Mouse (Mus musculus): ENCODE data around the gene Ddx39b. TPM values are rescaled to one million over a fixed set of nuclear protein-coding genes. Genes with fewer than 3 reads are reported as not detected.

Gene Ddx39b
- polyA plus RNA-seq, 1 experiment, result 206 TPM

DNA sequence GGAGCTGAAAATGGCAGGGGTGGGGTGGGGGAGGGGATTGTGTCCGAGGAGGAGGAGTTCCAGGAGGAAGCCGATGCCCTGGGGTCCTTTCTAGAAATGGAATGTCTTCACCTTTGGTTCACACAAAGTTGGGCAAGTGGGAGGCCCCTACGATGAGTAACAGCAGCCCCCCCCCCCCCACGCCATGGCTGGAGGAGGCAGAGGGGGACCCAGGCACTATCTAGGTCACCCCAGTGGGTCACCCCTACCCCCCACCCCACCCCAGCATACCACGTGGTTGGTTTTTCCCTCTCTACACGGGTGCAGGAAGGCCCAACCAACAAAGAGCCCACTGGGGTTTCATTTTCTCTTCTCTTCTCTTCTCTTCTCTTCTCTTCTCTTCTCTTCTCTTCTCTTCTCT is 44.4 kb upstream of the Ddx39b start:
- DNase-seq, result no peak
- H3K27me3 ChIP-seq (replicated peaks; ENCODE audit: control insufficient read depth, insufficient read depth, low read length), result no peaks in the 10 kb centered on the region
- no peaks in the 10 kb centered on the region for H3K4me1 ChIP-seq (ENCODE audit: control insufficient read depth, insufficient read depth, low read length)
- 58% methylated on average over 6 of the region's 6 CpGs for WGBS
- no peaks in the 10 kb centered on the region for H3K36me3 ChIP-seq (ENCODE audit: control insufficient read depth, insufficient read depth, low read length)
- H3K4me3 ChIP-seq (ENCODE audit: insufficient read depth, low read depth, low read length), result no peak overlapping the region
- TF ChIP-seq POLR2A (IDR thresholded peaks at IDR 0.05; ENCODE audit: low read depth, low read length) (no peak), CTCF (conservative IDR thresholded peaks at IDR 0.05; ENCODE audit: insufficient read depth, insufficient read length, low read depth, low read length) (no peak)
- no peak overlapping the region for H3K27ac ChIP-seq (ENCODE audit: insufficient read depth, low read depth, low read length)

DNA sequence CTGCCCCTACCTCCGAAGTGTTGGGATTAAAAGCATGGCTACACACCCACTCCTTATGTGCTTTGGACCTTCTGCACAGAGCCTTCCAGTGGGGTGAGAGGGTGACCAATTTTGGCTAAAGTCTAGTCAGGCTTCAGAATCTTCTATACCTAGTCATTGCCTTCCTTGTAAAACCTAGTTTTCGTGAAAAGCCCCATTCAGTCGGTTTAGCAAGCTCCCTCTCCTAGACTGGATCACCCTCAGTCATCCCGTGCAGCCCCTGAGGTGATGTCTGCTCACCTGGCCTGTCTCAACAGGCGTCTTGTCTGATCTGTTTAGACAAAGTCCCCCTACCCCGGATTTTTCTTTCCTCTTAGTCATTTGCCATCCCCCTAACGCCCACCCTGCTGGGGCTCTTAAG is 43.5 kb upstream of the Ddx39b start:
- H3K4me3 ChIP-seq (ENCODE audit: insufficient read depth, low read depth, low read length), result no peak overlapping the region
- H3K27me3 ChIP-seq (replicated peaks; ENCODE audit: control insufficient read depth, insufficient read depth, low read length), result no peaks in the 10 kb centered on the region
- H3K4me1 ChIP-seq (ENCODE audit: control insufficient read depth, insufficient read depth, low read length), result no peaks in the 10 kb centered on the region
- TF ChIP-seq POLR2A (IDR thresholded peaks at IDR 0.05; ENCODE audit: low read depth, low read length) (no peak), CTCF (conservative IDR thresholded peaks at IDR 0.05; ENCODE audit: insufficient read depth, insufficient read length, low read depth, low read length) (no peak)
- no peak overlapping the region for H3K27ac ChIP-seq (ENCODE audit: insufficient read depth, low read depth, low read length)
- H3K36me3 ChIP-seq (ENCODE audit: control insufficient read depth, insufficient read depth, low read length), result no peaks in the 10 kb centered on the region
- 81% methylated on average over 7 of the region's 7 CpGs for WGBS
- DNase-seq, result no peak

DNA sequence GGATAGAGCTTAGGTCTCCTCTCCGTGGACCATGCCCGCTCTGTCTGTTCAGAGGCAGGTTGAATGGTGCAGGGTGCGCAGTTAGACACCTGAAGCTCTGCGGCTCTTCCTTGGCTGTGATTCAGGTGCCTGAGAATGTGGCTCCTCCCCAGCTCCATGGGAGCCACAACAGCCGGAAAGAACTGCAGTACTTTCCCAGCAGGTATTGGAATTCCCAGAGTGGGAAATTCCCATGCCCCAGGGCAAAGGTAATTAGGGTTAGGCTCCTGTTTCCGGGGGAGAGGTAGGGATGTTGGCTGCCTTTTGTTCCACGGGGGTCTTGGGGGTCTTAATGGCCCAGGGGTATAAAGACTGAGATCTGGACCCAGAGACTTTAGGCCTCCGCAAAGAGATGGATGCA is 42.6 kb upstream of the Ddx39b start:
- TF ChIP-seq POLR2A (IDR thresholded peaks at IDR 0.05; ENCODE audit: low read depth, low read length) (no peak), CTCF (conservative IDR thresholded peaks at IDR 0.05; ENCODE audit: insufficient read depth, insufficient read length, low read depth, low read length) (no peak)
- WGBS, result 49% methylated on average over 8 of the region's 8 CpGs

DNA sequence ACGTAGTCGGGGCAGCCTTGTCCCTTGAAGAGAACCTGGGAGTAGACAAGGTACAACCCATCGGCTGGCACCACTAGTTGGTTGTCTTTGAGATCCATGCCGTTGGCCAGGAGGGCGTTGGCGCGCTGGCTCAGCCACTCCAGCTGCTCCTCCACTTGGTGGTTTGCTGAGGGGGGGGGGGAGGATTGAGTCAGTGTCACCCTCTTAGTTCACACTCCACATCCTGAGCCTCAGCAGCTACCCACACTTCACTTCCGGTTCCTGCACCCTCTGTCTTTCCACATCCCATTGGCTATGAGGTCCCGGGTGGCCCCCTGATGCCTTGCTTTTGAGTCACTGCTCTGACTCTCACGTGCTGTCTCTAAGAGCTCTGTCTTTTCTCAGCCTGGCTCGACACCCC is 41.1 kb upstream of the Ddx39b start:
- Histone ChIP-seq H3K27me3 (replicated peaks; ENCODE audit: control insufficient read depth, insufficient read depth, low read length) (no peaks in the 10 kb centered on the region), H3K4me3 (ENCODE audit: insufficient read depth, low read depth, low read length) (no peak overlapping the region), H3K4me1 (ENCODE audit: control insufficient read depth, insufficient read depth, low read length) (no peaks in the 10 kb centered on the region), H3K27ac (ENCODE audit: insufficient read depth, low read depth, low read length) (no peak overlapping the region), H3K36me3 (ENCODE audit: control insufficient read depth, insufficient read depth, low read length) (no peaks in the 10 kb centered on the region)
- TF ChIP-seq CTCF (conservative IDR thresholded peaks at IDR 0.05; ENCODE audit: insufficient read depth, insufficient read length, low read depth, low read length) (no peak), POLR2A (IDR thresholded peaks at IDR 0.05; ENCODE audit: low read depth, low read length) (no peak)
- WGBS, result 84% methylated on average over 11 of the region's 11 CpGs
- peak; percentile 18 for DNase-seq

More for the DNA sequence above, 42.6 kb upstream of the Ddx39b start:
- Histone ChIP-seq H3K27ac (ENCODE audit: insufficient read depth, low read depth, low read length) (no peak overlapping the region), H3K27me3 (replicated peaks; ENCODE audit: control insufficient read depth, insufficient read depth, low read length) (no peaks in the 10 kb centered on the region), H3K4me1 (ENCODE audit: control insufficient read depth, insufficient read depth, low read length) (no peaks in the 10 kb centered on the region), H3K36me3 (ENCODE audit: control insufficient read depth, insufficient read depth, low read length) (no peaks in the 10 kb centered on the region), H3K4me3 (ENCODE audit: insufficient read depth, low read depth, low read length) (no peak overlapping the region)
- no peak for DNase-seq

DNA sequence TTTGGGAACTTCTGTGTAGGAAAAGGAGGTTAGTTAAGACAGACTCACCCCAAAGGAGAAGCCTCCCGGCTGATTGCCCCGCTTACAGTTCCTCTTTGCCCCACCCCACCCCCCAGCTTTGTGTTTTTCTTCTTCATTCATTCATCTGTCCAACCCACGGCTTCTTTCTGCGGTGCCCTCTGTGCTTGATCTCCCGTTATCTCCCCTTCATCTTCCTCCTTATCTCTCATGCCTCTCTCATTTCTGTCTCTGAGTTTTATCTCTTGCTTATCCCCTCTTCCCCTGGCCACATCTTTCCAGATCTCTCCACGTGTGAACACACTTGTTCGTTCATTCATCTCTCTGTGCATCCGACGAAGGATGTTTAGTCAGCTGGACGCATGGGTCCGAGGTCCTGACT is 40.4 kb upstream of the Ddx39b start:
- Histone ChIP-seq H3K36me3 (ENCODE audit: control insufficient read depth, insufficient read depth, low read length) (no peaks in the 10 kb centered on the region), H3K27me3 (replicated peaks; ENCODE audit: control insufficient read depth, insufficient read depth, low read length) (no peaks in the 10 kb centered on the region), H3K27ac (ENCODE audit: insufficient read depth, low read depth, low read length) (no peak overlapping the region), H3K4me3 (ENCODE audit: insufficient read depth, low read depth, low read length) (peak overlapping the region; percentile 11; the same call in 1 of the 2 replicates), H3K4me1 (ENCODE audit: control insufficient read depth, insufficient read depth, low read length) (no peaks in the 10 kb centered on the region)
- TF ChIP-seq CTCF (conservative IDR thresholded peaks at IDR 0.05; ENCODE audit: insufficient read depth, insufficient read length, low read depth, low read length) (no peak), POLR2A (IDR thresholded peaks at IDR 0.05; ENCODE audit: low read depth, low read length) (no peak)
- DNase-seq, result no peak
- WGBS, result 66% methylated on average over 11 of the region's 11 CpGs

DNA sequence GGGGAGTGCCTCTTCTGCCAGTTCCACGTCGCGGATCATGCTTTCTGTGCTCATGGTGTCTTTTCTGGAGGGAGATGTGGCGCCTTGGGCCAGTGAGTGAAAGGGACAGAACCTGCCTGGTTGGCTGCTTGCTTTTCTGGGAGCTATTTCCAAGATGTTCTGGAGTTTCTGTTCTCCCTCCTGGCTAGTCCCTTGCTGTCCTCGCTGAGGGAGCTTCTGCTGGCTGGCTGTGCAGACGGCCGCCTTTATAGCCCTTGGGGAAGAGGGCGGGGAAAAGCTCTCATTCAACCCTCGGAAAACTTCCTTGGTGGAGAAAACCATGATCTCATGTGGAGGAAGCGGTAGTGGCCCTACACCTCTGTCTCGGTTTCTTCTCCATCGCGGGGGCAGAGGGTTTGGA is 39.8 kb upstream of the Ddx39b start, which contains the start of gene Tnf:
Tnf (minus strand) TSS at position 221 of the 400 bp plus-strand sequence.
- Histone ChIP-seq H3K4me1 (ENCODE audit: control insufficient read depth, insufficient read depth, low read length) (no peaks in the 10 kb centered on the region), H3K27ac (ENCODE audit: insufficient read depth, low read depth, low read length) (no peak within 1 kb of the TSS), H3K36me3 (ENCODE audit: control insufficient read depth, insufficient read depth, low read length) (no peaks in the 10 kb centered on the region), H3K4me3 (ENCODE audit: insufficient read depth, low read depth, low read length) (peak within 1 kb of the TSS; percentile 11; the same call in 1 of the 2 replicates), H3K27me3 (replicated peaks; ENCODE audit: control insufficient read depth, insufficient read depth, low read length) (no peaks in the 10 kb centered on the region)
- peak; percentile 58 for DNase-seq
- 25% methylated on average over 13 of the region's 13 CpGs for WGBS
- TF ChIP-seq CTCF (conservative IDR thresholded peaks at IDR 0.05; ENCODE audit: insufficient read depth, insufficient read length, low read depth, low read length) (no peak), POLR2A (IDR thresholded peaks at IDR 0.05; ENCODE audit: low read depth, low read length) (no peak)

DNA sequence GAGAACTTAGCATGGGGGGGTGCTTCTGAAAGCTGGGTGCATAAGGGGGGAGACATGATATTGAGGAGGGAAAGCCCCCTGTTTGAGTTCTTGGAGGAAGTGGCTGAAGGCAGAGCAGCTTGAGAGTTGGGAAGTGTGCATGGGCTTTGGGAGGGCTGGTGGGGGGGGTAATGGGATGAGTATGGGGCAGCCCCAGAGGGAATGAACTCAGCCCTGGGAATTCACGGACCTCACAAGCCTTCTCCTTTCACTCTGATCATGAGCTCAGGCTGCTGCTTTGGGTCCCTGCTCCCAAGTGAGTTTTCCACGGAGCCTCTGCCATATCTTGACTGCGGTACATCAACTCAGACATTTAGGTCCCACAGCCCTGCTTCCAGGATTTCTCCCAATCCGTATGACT is 39.1 kb upstream of the Ddx39b start:
- Histone ChIP-seq H3K27ac (ENCODE audit: insufficient read depth, low read depth, low read length) (no peak overlapping the region), H3K4me3 (ENCODE audit: insufficient read depth, low read depth, low read length) (no peak overlapping the region), H3K4me1 (ENCODE audit: control insufficient read depth, insufficient read depth, low read length) (no peaks in the 10 kb centered on the region), H3K27me3 (replicated peaks; ENCODE audit: control insufficient read depth, insufficient read depth, low read length) (no peaks in the 10 kb centered on the region), H3K36me3 (ENCODE audit: control insufficient read depth, insufficient read depth, low read length) (no peaks in the 10 kb centered on the region)
- TF ChIP-seq CTCF (conservative IDR thresholded peaks at IDR 0.05; ENCODE audit: insufficient read depth, insufficient read length, low read depth, low read length), result no peak
- TF ChIP-seq POLR2A (IDR thresholded peaks at IDR 0.05; ENCODE audit: low read depth, low read length), result no peak
- no peak for DNase-seq
- 72% methylated on average over 4 of the region's 4 CpGs for WGBS
